Mouse (Mus musculus): ENCODE data around the gene Bcl7b.

DNA sequence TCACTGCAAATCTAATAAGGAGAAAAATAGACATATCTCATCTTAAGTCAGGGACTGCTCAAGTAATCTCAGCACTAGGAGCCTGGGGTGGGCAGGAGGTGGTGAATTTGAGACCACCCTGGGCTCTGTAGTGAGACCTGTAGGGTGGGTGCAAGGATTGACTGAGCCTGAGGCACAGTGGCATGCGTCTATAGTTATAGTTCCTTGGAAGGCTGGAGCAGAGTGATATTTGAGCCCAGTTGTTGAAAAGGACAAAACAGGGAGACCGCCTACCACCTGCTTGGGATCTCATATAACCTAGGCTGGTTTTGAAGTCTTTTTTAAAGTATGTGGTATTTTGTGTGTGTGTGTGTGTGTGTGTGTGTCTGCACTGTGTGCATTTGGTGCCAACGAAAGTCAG, 56.1 kb downstream of the Bcl7b start:
- TF ChIP-seq MAX (IDR thresholded peaks at IDR 0.05) (no peak), MYOD1 (IDR thresholded peaks at IDR 0.05; ENCODE audit: control insufficient read depth, insufficient read length, low read depth) (no peak), CTCF (IDR thresholded peaks at IDR 0.05; ENCODE audit: control insufficient read depth, insufficient read depth, insufficient read length) (no peak), USF1 (IDR thresholded peaks at IDR 0.05; ENCODE audit: low read depth) (no peak)
